Mouse (Mus musculus): ENCODE data around the gene Tmem47. TPM values are rescaled to one million over a fixed set of nuclear protein-coding genes. Genes with fewer than 3 reads are reported as not detected.

The Tmem47 gene
- total RNA-seq (2021), result 1 to 10 TPM; 5.1 to 6.1 TPM
- long read RNA-seq, experiment 1, full-length matches to known transcripts, result 2 of 3 reads
- long read RNA-seq, experiment 1, partial matches to known transcripts, result 0 of 3 reads
- long read RNA-seq, experiment 1, other reads (novel, unspliced or antisense), result 1 of 3 reads
- long read RNA-seq, experiment 2, full-length matches to known transcripts, result 5 of 5 reads
- long read RNA-seq, experiment 2, partial matches to known transcripts, result 0 of 5 reads
- long read RNA-seq, experiment 2, other reads (novel, unspliced or antisense), result 0 of 5 reads

GRCm38 (mm10) chrX:81070210-81070803, at the start of gene Tmem47:
Gene Tmem47, plus strand, starts transcription at chrX:81070698.
- peak; percentile 23 to 38 for DNase-seq
- intact Hi-C loops (cut with DNase I), result no loop called here

DNA sequence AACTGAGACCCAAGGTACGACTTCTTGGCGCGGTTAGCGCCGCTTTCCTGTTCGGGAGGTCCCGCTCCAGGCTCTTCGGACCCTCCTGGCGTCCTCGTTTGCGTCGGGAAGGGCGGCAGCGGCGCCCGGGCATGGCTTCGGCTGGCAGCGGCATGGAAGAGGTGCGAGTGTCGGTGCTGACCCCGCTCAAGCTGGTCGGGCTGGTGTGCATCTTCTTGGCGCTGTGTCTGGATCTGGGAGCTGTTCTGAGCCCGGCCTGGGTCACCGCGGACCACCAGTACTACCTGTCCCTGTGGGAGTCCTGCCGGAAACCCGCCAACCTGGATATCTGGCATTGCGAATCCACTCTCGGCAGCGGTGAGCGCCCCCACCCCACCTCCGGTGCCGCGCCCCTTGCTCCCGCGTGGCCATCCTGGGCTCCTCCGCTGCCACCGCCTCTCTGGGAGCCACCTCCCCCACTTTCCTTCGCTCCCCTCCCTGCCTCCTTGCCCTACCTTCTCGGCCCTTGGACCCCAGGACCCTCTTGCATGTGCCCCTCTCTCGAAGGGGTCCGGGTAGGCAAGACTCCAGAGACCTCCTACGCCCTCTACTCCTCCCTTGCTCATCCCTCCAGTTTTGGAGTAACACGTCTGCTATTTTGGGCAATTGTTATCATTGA, 435 bp downstream of the Tmem47 start:
- peak in 1 of 2 experiments; percentile 17 for DNase-seq
- intact Hi-C loops (cut with DNase I), result no loop called here

- no peak for DNase-seq
- intact Hi-C loops (cut with DNase I), result no loop called here
Observed at GRCm38 (mm10) chrX:81071746-81072640, 1.5 kb downstream of the Tmem47 start.

DNA sequence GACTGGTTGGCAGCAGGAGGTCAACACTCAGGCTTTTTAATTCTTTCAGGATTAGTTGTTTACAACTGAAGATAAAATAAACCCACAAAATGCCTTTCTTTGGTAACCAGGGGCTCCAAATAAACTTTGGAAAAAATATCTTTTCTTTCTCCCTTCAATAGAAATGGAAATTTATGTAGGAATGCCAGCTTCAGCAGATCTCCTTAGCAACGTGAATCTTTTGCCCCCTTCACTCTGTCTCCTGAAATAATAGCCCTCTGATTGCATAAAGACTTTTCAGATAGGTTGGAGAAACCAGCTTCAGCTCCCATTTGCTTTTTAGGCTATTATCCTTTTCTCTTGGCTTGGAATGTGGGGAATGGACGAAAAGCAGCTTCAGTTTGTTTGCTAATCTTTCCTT, 2.2 kb downstream of the Tmem47 start:
- intact Hi-C loops (cut with DNase I), result no loop called here
- DNase-seq, result no peak

DNA sequence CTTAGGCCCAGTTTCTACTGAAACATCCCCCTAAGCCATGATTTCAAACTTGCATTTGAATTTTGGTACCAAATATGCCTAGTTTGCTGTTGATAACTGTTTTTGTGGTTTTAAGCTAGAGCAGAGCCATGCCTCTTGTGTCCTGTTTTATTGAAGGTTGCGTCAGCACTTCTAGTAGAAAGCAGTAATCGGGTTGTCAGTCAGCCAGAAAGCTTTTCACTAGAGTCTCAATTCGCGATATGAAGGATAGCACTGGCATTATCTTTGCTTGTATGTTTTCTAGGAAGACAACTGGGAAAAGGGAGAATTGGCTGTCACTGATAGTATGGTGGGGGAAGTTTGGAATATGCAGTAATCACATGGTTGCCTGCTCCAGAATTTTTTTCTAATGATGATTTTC, 3.3 kb downstream of the Tmem47 start:
- intact Hi-C loops (cut with DNase I), result no loop called here
- DNase-seq, result no peak

- no peak for DNase-seq
- intact Hi-C loops (cut with DNase I), result no loop called here
Observed at GRCm38 (mm10) chrX:81078522-81078921, 8.0 kb downstream of the Tmem47 start.

DNA sequence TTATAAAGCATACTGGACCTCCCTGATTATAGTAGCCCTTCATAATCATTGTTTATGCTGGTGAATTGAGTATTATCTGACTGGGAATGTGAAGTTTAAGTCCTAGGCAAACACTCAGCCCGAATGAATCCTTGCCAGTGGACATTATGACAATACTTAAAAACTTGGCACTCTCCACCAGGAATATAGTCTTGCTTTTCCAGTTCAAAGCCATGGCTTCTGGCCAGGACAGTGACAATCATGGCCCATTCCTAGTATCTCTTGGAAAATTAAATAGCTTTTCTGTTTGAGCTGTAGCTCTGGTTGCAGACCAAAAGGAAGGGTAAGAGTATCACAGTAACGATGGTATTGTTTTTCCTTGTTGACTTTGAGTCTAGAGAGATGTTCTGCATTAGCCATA, 10.5 kb downstream of the Tmem47 start:
- intact Hi-C loops (cut with DNase I), result no loop called here
- DNase-seq, result no peak

GRCm38 (mm10) chrX:81085025-81085752, 14.7 kb downstream of the Tmem47 start:
- intact Hi-C loops (cut with DNase I), result no loop called here
- no peak for DNase-seq

DNA sequence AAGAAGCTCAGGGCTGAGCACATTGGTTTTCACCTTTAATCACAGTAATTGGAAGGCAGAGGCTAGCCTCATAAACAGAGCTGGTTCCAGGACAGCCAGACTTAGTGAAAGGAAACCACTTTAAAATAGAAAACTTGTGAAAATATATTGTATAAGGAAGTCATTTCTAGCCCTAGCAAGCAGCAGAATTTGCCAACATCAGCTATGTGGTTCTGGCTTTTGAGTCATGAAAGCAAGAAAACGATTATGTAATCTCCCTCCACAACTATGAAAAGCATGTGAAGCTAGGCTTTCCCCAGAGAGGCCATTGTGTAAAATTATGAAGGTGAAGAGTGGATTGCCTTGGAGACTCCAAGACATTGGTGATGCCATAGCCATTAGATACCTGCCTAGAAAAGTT, 76.9 kb downstream of the Tmem47 start:
- no peak for DNase-seq
- intact Hi-C loops (cut with DNase I), result no loop called here

All from gastrocnemius, postnatal 36 days (tissue).